Mouse (Mus musculus) small intestine, adult 2 months (tissue): ENCODE results near the gene Pgd.

Experiments used
- CTCF ChIP-seq: fragments of 200-500 bp; IDR thresholded peaks from 2 replicates; pipeline ENCODE4 v1.5.1; 2012; ENCODE audit warnings: low read depth, mild to moderate bottlenecking, control low read depth, inconsistent platforms, low read length, moderate library complexity, mixed read lengths; ENCODE audit not compliant: insufficient replicate concordance, insufficient read length; ENCODE audit errors: extremely low read depth
- POLR2A ChIP-seq: fragments of 200-500 bp; IDR thresholded peaks from 2 replicates; pipeline ENCODE4 v1.6.1; 2012; ENCODE audit warnings: low read depth, mild to moderate bottlenecking, control low read depth, inconsistent platforms, low read length, moderate library complexity

GRCm38 (mm10) chr4:149172083-149172482, 5.5 kb upstream of the Pgd start:
- TF ChIP-seq CTCF: no peak
- TF ChIP-seq POLR2A: no peak
